Comparison of ENCODE assay signal across 12 mouse cellular contexts in genomic region chr10:43995858-43996650, GRCm38 (mm10).
DNase-seq lines count a peak whose midpoint lies in the region; ATAC-seq and TF ChIP-seq lines count a peak whose summit lies in the region.
"Had no signal": no experiment of that assay in that cellular context is flagged by ENCODE, and none has a peak within 500 bp of the region (broad histone marks: within the 10 kb centered on the region; RNA-seq: fewer than 3 reads in every experiment).

No protein-coding gene starts in this region.

- no peak overlapping the region for H3K4me3 ChIP-seq in midbrain, embryonic 16.5 days (ENCODE audit: low read depth, low read length)
- H3K4me3 ChIP-seq in kidney, embryonic 14.5 days (ENCODE audit: low read length) = no peak overlapping the region
- H3K4me3 ChIP-seq in left cerebral cortex, adult 2 months = no peak overlapping the region
- H3K4me3 ChIP-seq: limb, embryonic 12.5 days had no signal

- ATAC-seq in CD4-positive, CD25-positive, alpha-beta regulatory T cell, adult 4 months = peak; percentile 71
- peak; percentile 76 for ATAC-seq in inflammation-experienced regulatory T-cells, adult 6 months
- no peak for ATAC-seq in midbrain, embryonic 16.5 days
- no peak for ATAC-seq in kidney, embryonic 14.5 days (ENCODE audit: low FRiP score, low TSS enrichment)

- no peaks in the 10 kb centered on the region; the same call in 1 of the 2 replicates for H3K4me1 ChIP-seq in midbrain, embryonic 16.5 days (ENCODE audit: control insufficient read depth, insufficient read depth, low read length)
- no peaks in the 10 kb centered on the region for H3K4me1 ChIP-seq in kidney, embryonic 14.5 days (ENCODE audit: control insufficient read depth, insufficient read depth, low read length)
- H3K4me1 ChIP-seq: limb, embryonic 12.5 days had no signal

- H3K27ac ChIP-seq in midbrain, embryonic 16.5 days (ENCODE audit: low read length) = no peak overlapping the region
- H3K27ac ChIP-seq in kidney, embryonic 14.5 days (ENCODE audit: low read depth, low read length) = no peak overlapping the region
- no peak overlapping the region for H3K27ac ChIP-seq in left cerebral cortex, adult 2 months
- H3K27ac ChIP-seq: limb, embryonic 12.5 days had no signal

- H3K27me3 ChIP-seq in midbrain, embryonic 16.5 days (ENCODE audit: control insufficient read depth, insufficient read depth, low read depth, low read length) = 0 out of 2 replicates have a peak, but pooled peaks cover 2% of the 10 kb centered on the region
- no peaks in the 10 kb centered on the region for H3K27me3 ChIP-seq in kidney, embryonic 14.5 days (ENCODE audit: control insufficient read depth, insufficient read depth, low read length)

- no peak overlapping the region for H3K9ac ChIP-seq in midbrain, embryonic 16.5 days (ENCODE audit: low read depth, low read length)
- H3K9ac ChIP-seq in kidney, embryonic 14.5 days (ENCODE audit: low read depth, low read length) = no peak overlapping the region
- H3K9ac ChIP-seq: limb, embryonic 12.5 days had no signal

- DNase-seq in 416B (ENCODE audit: low read depth) = peak; percentile 59
- DNase-seq in naive thymus-derived CD4-positive, alpha-beta T cell, adult 2 months (ENCODE audit: low read depth) = peak; percentile 81
- no peak for DNase-seq in ovary, postnatal 14 days (ENCODE audit: low spot score)
- DNase-seq in left cerebral cortex, adult 2 months (ENCODE audit: extremely low spot score in 1 of 2, low spot score in 2 of 2) = no peak
- DNase-seq: adrenal gland, adult 8-10 months; cerebellum, adult 11-12 months had no signal

- 88% methylated on average over 10 of the region's 10 CpGs for WGBS in midbrain, embryonic 16.5 days
- WGBS in kidney, embryonic 14.5 days = 79% methylated on average over 10 of the region's 10 CpGs

- no peak for TF ChIP-seq CTCF in left cerebral cortex, adult 2 months (IDR thresholded peaks at IDR 0.05)

- H3K9me3 ChIP-seq in midbrain, embryonic 16.5 days (replicated peaks; ENCODE audit: control insufficient read depth, low read length, poor library complexity, severe bottlenecking) = no peaks in the 10 kb centered on the region
- no peaks in the 10 kb centered on the region for H3K9me3 ChIP-seq in kidney, embryonic 14.5 days (ENCODE audit: control insufficient read depth, low read length)
- H3K9me3 ChIP-seq: limb, embryonic 12.5 days had no signal

- intact Hi-C loops in left cerebral cortex, adult 2 months (cut with DNase I) = no loop called here

- H3K36me3 ChIP-seq in midbrain, embryonic 16.5 days (ENCODE audit: control insufficient read depth, insufficient read depth, low read length) = no peaks in the 10 kb centered on the region
- H3K36me3 ChIP-seq in kidney, embryonic 14.5 days (ENCODE audit: control insufficient read depth, insufficient read depth, low read length) = no peaks in the 10 kb centered on the region
- H3K36me3 ChIP-seq: limb, embryonic 12.5 days had no signal

- no peak overlapping the region for H3K4me2 ChIP-seq in midbrain, embryonic 16.5 days (ENCODE audit: low read length)
- no peak overlapping the region for H3K4me2 ChIP-seq in kidney, embryonic 14.5 days (replicated peaks; ENCODE audit: low read depth, low read length)
- H3K4me2 ChIP-seq: limb, embryonic 12.5 days; midbrain, embryonic 11.5 days had no signal

Comparison
In these comparisons a context has a peak if more than half of its experiments do, and no peak if none do; other contexts are left out.
1. DNase-seq: peak in 416B (single experiment) and naive thymus-derived CD4-positive, alpha-beta T cell, adult 2 months (single experiment); none in ovary, postnatal 14 days (single experiment) and left cerebral cortex, adult 2 months (0 of 2).
2. ATAC-seq: peak in CD4-positive, CD25-positive, alpha-beta regulatory T cell, adult 4 months (single experiment) and inflammation-experienced regulatory T-cells, adult 6 months (single experiment); none in midbrain, embryonic 16.5 days (single experiment) and kidney, embryonic 14.5 days (single experiment).